Mouse (Mus musculus): ENCODE results near the gene AA986860. TPM values are rescaled to one million over a fixed set of nuclear protein-coding genes. Genes with fewer than 3 reads are reported as not detected.

The AA986860 gene
- total and polyA plus RNA-seq, 3 experiments: 0.43 to 0.82 (median 0.47) TPM

DNA sequence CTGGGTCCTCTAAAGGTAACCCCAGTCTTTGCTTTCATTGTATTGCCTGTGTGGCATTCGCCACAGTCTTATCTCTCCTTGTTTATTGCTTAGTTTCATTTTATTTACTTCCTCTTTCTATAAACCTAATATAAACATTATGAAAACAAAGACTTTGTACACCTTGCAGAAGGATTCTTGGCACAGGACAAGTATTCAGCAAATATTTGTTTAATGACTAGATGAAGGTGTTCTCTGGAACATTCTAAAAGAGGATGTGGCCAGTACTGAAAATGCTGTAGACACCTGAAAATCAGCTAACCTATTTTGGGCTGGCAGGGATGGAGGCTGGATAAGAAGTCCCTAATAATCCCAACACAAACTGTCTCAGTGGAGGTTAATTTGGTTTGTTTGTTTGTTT lies 29.8 kb downstream of the AA986860 start:
- Histone ChIP-seq H3K27ac (no peak overlapping the region), H3K36me3 (ENCODE audit: control insufficient read depth, insufficient read depth, low read length) (no peaks in the 10 kb centered on the region), H3K4me3 (no peak overlapping the region), H3K27me3 (ENCODE audit: control insufficient read depth, insufficient read depth, low read length) (no peaks in the 10 kb centered on the region), H3K4me1 (ENCODE audit: control insufficient read depth, insufficient read depth, low read length) (no peaks in the 10 kb centered on the region), H3K79me2 (replicated peaks; ENCODE audit: control insufficient read depth, insufficient read depth, low read length) (no peaks in the 10 kb centered on the region), H3K9ac (ENCODE audit: low read depth, low read length) (no peak overlapping the region)
- TF ChIP-seq CTCF (IDR thresholded peaks at IDR 0.05): no peak
- no peak for TF ChIP-seq POLR2A (IDR thresholded peaks at IDR 0.05; ENCODE audit: insufficient read depth, low read depth, low read length)
- TF ChIP-seq EP300 (IDR thresholded peaks at IDR 0.05; ENCODE audit: insufficient read depth, low read depth, low read length): no peak
- 67% methylated on average over 1 of the region's 1 CpGs for WGBS
- intact Hi-C loops (cut with DNase I): no loop called here
- DNase-seq: no peak

DNA sequence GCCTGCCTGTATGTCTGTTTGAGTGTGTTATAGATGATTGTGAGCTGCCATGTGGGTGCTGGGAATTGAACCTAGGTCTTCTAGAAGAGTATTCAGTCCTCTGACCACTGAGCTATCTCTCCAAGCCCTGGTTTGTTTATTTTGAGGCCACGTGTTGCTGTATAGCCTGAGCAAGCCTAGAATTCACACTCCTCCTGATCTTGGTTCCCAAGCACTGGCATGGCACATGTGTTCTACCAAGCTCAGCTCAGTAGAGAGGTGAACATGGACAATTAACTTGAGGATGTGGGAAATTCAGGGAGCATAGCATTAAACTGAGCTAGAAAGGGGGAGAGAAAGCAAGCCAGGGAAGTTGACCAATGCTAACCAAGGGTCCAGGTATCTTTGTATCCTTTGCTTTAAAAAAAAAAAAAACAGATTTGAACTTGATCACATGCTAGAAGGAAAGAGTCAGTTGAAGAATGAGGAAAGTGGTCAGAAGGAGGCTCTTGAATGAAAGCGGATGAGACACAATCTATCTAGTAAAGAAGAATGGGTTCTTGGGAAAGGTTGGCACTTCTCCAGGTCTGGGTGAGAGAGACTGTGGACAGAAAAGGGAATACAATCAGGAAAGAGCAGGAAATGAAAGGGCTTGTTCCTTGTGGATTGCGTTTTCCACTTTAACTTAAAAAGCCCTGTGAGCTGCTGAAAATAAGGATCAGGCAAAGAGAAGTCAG lies 30.4 kb downstream of the AA986860 start:
- TF ChIP-seq EP300 (IDR thresholded peaks at IDR 0.05; ENCODE audit: insufficient read depth, low read depth, low read length) (no peak), CTCF (IDR thresholded peaks at IDR 0.05) (no peak), POLR2A (IDR thresholded peaks at IDR 0.05; ENCODE audit: insufficient read depth, low read depth, low read length) (no peak)
- WGBS: 48% methylated on average over 3 of the region's 3 CpGs
- H3K79me2 ChIP-seq (replicated peaks; ENCODE audit: control insufficient read depth, insufficient read depth, low read length): no peaks in the 10 kb centered on the region
- no peaks in the 10 kb centered on the region for H3K4me1 ChIP-seq (ENCODE audit: control insufficient read depth, insufficient read depth, low read length)
- H3K27ac ChIP-seq: no peak overlapping the region
- no peak overlapping the region for H3K4me3 ChIP-seq
- no peaks in the 10 kb centered on the region for H3K36me3 ChIP-seq (ENCODE audit: control insufficient read depth, insufficient read depth, low read length)
- intact Hi-C loops (cut with DNase I): no loop called here
- H3K9ac ChIP-seq (ENCODE audit: low read depth, low read length): no peak overlapping the region
- no peak for DNase-seq
- H3K27me3 ChIP-seq (ENCODE audit: control insufficient read depth, insufficient read depth, low read length): no peaks in the 10 kb centered on the region

DNA sequence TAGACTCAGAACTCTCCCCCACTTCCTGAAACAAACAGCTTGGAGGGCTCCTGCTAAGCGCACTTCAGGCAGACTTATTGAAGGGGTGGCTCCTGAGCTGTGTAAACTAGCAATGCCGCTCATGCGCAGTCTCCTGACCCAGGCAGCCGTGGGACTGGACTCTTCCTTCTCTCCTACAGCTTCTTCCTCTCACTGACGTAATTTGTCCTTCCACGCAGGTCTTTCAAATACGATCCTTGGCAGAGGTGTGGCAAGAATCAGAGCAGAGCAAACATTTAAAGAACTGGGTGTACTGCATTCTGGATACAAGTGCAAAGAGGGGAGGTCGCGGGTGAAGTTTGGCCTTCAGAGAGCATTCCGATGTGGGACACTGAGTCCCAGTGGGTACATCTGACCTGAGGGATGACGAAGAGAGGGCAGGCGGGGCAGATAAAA lies 32.3 kb downstream of the AA986860 start:
- H3K27ac ChIP-seq: no peak overlapping the region
- H3K4me3 ChIP-seq: no peak overlapping the region
- H3K27me3 ChIP-seq (ENCODE audit: control insufficient read depth, insufficient read depth, low read length): no peaks in the 10 kb centered on the region
- intact Hi-C loops (cut with DNase I): no loop called here
- TF ChIP-seq CTCF (IDR thresholded peaks at IDR 0.05) (no peak), POLR2A (IDR thresholded peaks at IDR 0.05; ENCODE audit: insufficient read depth, low read depth, low read length) (no peak), EP300 (IDR thresholded peaks at IDR 0.05; ENCODE audit: insufficient read depth, low read depth, low read length) (no peak)
- H3K4me1 ChIP-seq (ENCODE audit: control insufficient read depth, insufficient read depth, low read length): no peaks in the 10 kb centered on the region
- no peaks in the 10 kb centered on the region for H3K79me2 ChIP-seq (replicated peaks; ENCODE audit: control insufficient read depth, insufficient read depth, low read length)
- WGBS: 88% methylated on average over 12 of the region's 12 CpGs
- no peaks in the 10 kb centered on the region for H3K36me3 ChIP-seq (ENCODE audit: control insufficient read depth, insufficient read depth, low read length)
- H3K9ac ChIP-seq (ENCODE audit: low read depth, low read length): no peak overlapping the region
- DNase-seq: peak in 1 of 2 experiments; percentile 12

DNA sequence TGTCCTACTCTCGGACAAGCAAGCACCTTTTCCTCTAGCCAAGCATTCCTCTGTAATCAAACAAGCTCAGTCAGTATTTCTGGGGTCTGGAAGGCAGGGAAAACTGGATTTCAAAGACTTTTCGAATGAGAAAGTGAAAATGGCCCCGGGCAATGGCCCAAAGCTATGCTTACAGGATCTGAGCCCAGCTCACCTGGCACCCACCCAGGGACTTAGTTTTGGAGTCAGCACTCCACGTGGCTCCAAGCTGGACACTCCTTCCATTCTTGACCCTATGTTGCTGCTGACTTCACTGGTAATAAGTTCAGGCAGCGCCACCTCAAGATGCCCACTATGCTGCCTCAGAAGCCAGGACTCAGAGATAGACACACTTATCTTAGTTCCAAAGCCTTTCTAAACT lies 35.3 kb downstream of the AA986860 start:
- H3K79me2 ChIP-seq (replicated peaks; ENCODE audit: control insufficient read depth, insufficient read depth, low read length): no peaks in the 10 kb centered on the region
- TF ChIP-seq EP300 (IDR thresholded peaks at IDR 0.05; ENCODE audit: insufficient read depth, low read depth, low read length) (no peak), CTCF (IDR thresholded peaks at IDR 0.05) (no peak)
- H3K9ac ChIP-seq (ENCODE audit: low read depth, low read length): no peak overlapping the region
- H3K27me3 ChIP-seq (ENCODE audit: control insufficient read depth, insufficient read depth, low read length): no peaks in the 10 kb centered on the region
- no peaks in the 10 kb centered on the region for H3K36me3 ChIP-seq (ENCODE audit: control insufficient read depth, insufficient read depth, low read length)
- 65% methylated on average over 5 of the region's 5 CpGs for WGBS
- no peak overlapping the region for H3K27ac ChIP-seq
- no peak overlapping the region for H3K4me3 ChIP-seq
- intact Hi-C loops (cut with DNase I): no loop called here
- H3K4me1 ChIP-seq (ENCODE audit: control insufficient read depth, insufficient read depth, low read length): no peaks in the 10 kb centered on the region
- no peak for DNase-seq

DNA sequence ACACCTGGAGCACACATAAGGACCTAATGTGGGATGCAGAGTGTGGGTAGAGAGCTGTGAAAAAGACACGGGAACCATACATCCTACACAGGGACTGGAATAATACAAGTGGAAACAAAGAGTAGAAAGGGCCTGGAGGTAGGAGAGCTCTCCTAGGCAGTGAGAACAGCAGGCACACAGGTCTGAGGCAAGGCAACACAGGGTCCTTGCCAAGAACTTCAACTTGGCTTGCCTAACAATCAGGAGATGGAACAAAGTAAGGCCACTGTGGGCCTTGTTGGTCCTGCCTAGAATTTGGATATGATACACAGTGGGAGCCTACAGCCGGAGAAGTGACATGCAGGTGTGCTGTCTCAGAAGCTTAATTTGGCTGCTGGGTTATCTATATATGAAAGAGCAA lies 38.1 kb downstream of the AA986860 start:
- no peak overlapping the region for H3K9ac ChIP-seq (ENCODE audit: low read depth, low read length)
- no peak for DNase-seq
- no peaks in the 10 kb centered on the region for H3K79me2 ChIP-seq (replicated peaks; ENCODE audit: control insufficient read depth, insufficient read depth, low read length)
- H3K4me3 ChIP-seq: no peak overlapping the region
- no peaks in the 10 kb centered on the region for H3K4me1 ChIP-seq (ENCODE audit: control insufficient read depth, insufficient read depth, low read length)
- 79% methylated on average over 2 of the region's 2 CpGs for WGBS
- intact Hi-C loops (cut with DNase I): loop anchor here (10.0 kb wide), 1 partner anchor 195 kb away; no protein-coding TSS in a partner anchor
- no peaks in the 10 kb centered on the region for H3K36me3 ChIP-seq (ENCODE audit: control insufficient read depth, insufficient read depth, low read length)
- no peak for TF ChIP-seq POLR2A (IDR thresholded peaks at IDR 0.05; ENCODE audit: insufficient read depth, low read depth, low read length)
- no peaks in the 10 kb centered on the region for H3K27me3 ChIP-seq (ENCODE audit: control insufficient read depth, insufficient read depth, low read length)
- no peak overlapping the region for H3K27ac ChIP-seq

DNA sequence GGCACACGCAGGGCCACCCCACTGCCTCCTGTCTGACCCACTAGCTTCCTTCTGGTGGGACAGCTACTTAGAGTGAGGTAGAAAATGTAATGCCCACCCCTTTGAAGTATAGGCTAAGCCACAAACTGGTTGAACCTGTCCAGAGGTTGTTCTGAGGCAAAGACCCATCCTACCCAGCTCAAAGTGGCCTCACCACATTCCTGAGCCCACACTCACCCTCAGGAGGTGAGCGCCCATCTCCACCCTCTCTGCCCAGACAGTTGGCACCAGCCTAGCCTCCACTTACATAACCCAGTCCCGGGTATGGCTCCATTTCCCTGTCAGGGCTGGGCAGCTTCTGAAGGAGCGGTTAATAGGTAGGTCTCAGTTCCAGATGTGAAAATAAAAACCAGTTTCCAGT lies 38.7 kb downstream of the AA986860 start:
- H3K4me3 ChIP-seq: no peak overlapping the region
- H3K27ac ChIP-seq: no peak overlapping the region
- no peaks in the 10 kb centered on the region for H3K79me2 ChIP-seq (replicated peaks; ENCODE audit: control insufficient read depth, insufficient read depth, low read length)
- H3K27me3 ChIP-seq (ENCODE audit: control insufficient read depth, insufficient read depth, low read length): no peaks in the 10 kb centered on the region
- intact Hi-C loops (cut with DNase I): loop anchor here (10.0 kb wide), 1 partner anchor 196 kb away; no protein-coding TSS in a partner anchor
- TF ChIP-seq EP300 (IDR thresholded peaks at IDR 0.05; ENCODE audit: insufficient read depth, low read depth, low read length): no peak
- no peak for TF ChIP-seq POLR2A (IDR thresholded peaks at IDR 0.05; ENCODE audit: insufficient read depth, low read depth, low read length)
- TF ChIP-seq CTCF (IDR thresholded peaks at IDR 0.05): no peak
- no peaks in the 10 kb centered on the region for H3K4me1 ChIP-seq (ENCODE audit: control insufficient read depth, insufficient read depth, low read length)
- no peak overlapping the region for H3K9ac ChIP-seq (ENCODE audit: low read depth, low read length)
- WGBS: 75% methylated on average over 4 of the region's 4 CpGs
- DNase-seq: no peak
- no peaks in the 10 kb centered on the region for H3K36me3 ChIP-seq (ENCODE audit: control insufficient read depth, insufficient read depth, low read length)

Data from heart, adult 2 months (tissue).